In genomic region chr4:140636312-140636996, GRCm38 (mm10) we compare ENCODE assay signal across 14 mouse cellular contexts. TPM values are rescaled to one million over a fixed set of nuclear protein-coding genes. Genes with fewer than 3 reads are reported as not detected.
A peak's percentile ranks its signal among the peaks of the same experiment; 100 is the strongest.
DNase-seq lines count a peak whose midpoint lies in the region; ATAC-seq and TF ChIP-seq lines count a peak whose summit lies in the region.
"Had no signal": no experiment of that assay in that cellular context is flagged by ENCODE, and none has a peak within 500 bp of the region (broad histone marks: within the 10 kb centered on the region; RNA-seq: fewer than 3 reads in every experiment).

No protein-coding gene starts in this region.

- H3K4me2 ChIP-seq in kidney, embryonic 16.5 days (replicated peaks; ENCODE audit: low read depth, low read length), result no peak overlapping the region
- H3K4me2 ChIP-seq in liver, postnatal 0 days (ENCODE audit: low read depth, low read length), result no peak overlapping the region
- H3K4me2 ChIP-seq: forebrain, embryonic 13.5 days had no signal

- no peak for DNase-seq in gastrocnemius, adult 2 months
- no peak for DNase-seq in gastrocnemius, postnatal 10 days
- peak; percentile 94 for DNase-seq in Patski (ENCODE audit: low read depth, low spot score)
- DNase-seq in liver, postnatal 0 days, result no peak
- DNase-seq in adipocyte (ENCODE audit: low spot score), result no peak
- DNase-seq in adrenal gland, adult (ENCODE audit: inconsistent age in 2 of 2, low spot score in 1 of 2), result no peak
- DNase-seq in MN1 (ENCODE audit: low spot score), result no peak
- DNase-seq: heart, adult 2 months; right cerebral cortex, postnatal 14 days; thymus, postnatal 4 days had no signal

- 0 out of 2 replicates have a peak, but pooled peaks cover 4% of the 10 kb centered on the region for H3K36me3 ChIP-seq in kidney, embryonic 16.5 days (ENCODE audit: insufficient read depth, low read length)
- H3K36me3 ChIP-seq in liver, postnatal 0 days (replicated peaks; ENCODE audit: insufficient read depth, low read length), result no peaks in the 10 kb centered on the region

- H3K9ac ChIP-seq in kidney, embryonic 16.5 days (replicated peaks; ENCODE audit: low read length), result no peak overlapping the region
- H3K9ac ChIP-seq in liver, postnatal 0 days (replicated peaks), result no peak overlapping the region
- H3K9ac ChIP-seq: forebrain, embryonic 13.5 days had no signal

- 35% methylated on average over 5 of the region's 5 CpGs for WGBS in kidney, embryonic 16.5 days
- WGBS in liver, postnatal 0 days (ENCODE audit: insufficient replicate concordance), result 60% methylated on average over 5 of the region's 5 CpGs

- H3K27ac ChIP-seq in gastrocnemius, adult 2 months, result peak overlapping the region; percentile 16; the same call in 1 of the 2 replicates
- peak overlapping the region; percentile 88 for H3K27ac ChIP-seq in kidney, embryonic 16.5 days (ENCODE audit: low read length)
- peak overlapping the region; percentile 41 for H3K27ac ChIP-seq in liver, postnatal 0 days (ENCODE audit: low read depth)
- H3K27ac ChIP-seq: forebrain, embryonic 13.5 days; heart, adult 2 months had no signal

- intact Hi-C loops in gastrocnemius, adult 2 months (cut with DNase I), result no loop called here

- peaks cover 59% of the 10 kb centered on the region for H3K4me1 ChIP-seq in kidney, embryonic 16.5 days (ENCODE audit: insufficient read depth, low read length)
- peaks cover 4% of the 10 kb centered on the region for H3K4me1 ChIP-seq in liver, postnatal 0 days (ENCODE audit: insufficient read depth)

- H3K9me3 ChIP-seq in kidney, embryonic 16.5 days (ENCODE audit: low read length), result no peaks in the 10 kb centered on the region
- no peaks in the 10 kb centered on the region for H3K9me3 ChIP-seq in liver, postnatal 0 days (ENCODE audit: low read length)
- H3K9me3 ChIP-seq: forebrain, embryonic 13.5 days; megakaryocyte, embryonic 14.5 days had no signal

- TF ChIP-seq EP300 in liver, postnatal 0 days (IDR thresholded peaks at IDR 0.05; ENCODE audit: low read depth), result no peak

- POLR2A ChIA-PET in Patski (lab: Charles Lee), result interaction anchor here (1.7 kb wide), 1 partner anchor 13 kb away, joined by 4 read pairs; no protein-coding TSS in a partner anchor

- in situ Hi-C loops in Patski (cut with MboI; ENCODE audit: low pct_unique_long_range_greater_than_20kb), result loop anchor here (25.0 kb wide), 2 partner anchors 1049 to 1499 kb away; partner anchors contain the start of gene Minos1

- ATAC-seq in Patski, result peak; percentile 40
- ATAC-seq in kidney, embryonic 16.5 days (ENCODE audit: low FRiP score, low TSS enrichment), result peak; percentile 78
- ATAC-seq in liver, postnatal 0 days, result peak; percentile 77
- ATAC-seq: forebrain, embryonic 13.5 days; hindbrain, embryonic 16.5 days had no signal

- CTCF ChIA-PET in Patski (lab: Charles Lee), result interaction anchor here (1.3 to 1.6 kb wide), 2 partner anchors 10 to 29 kb away, joined by 3 read pairs; no protein-coding TSS in a partner anchor

- no peaks in the 10 kb centered on the region for H3K27me3 ChIP-seq in Patski
- H3K27me3 ChIP-seq in kidney, embryonic 16.5 days (ENCODE audit: insufficient read depth, low read length), result no peaks in the 10 kb centered on the region
- no peaks in the 10 kb centered on the region for H3K27me3 ChIP-seq in liver, postnatal 0 days (ENCODE audit: insufficient read depth, low read length)
- H3K27me3 ChIP-seq: forebrain, embryonic 13.5 days had no signal

- no peak for TF ChIP-seq CTCF in gastrocnemius, adult 2 months (IDR thresholded peaks at IDR 0.05)
- no peak for TF ChIP-seq CTCF in Patski (IDR thresholded peaks at IDR 0.05)
- TF ChIP-seq CTCF in liver, postnatal 0 days (IDR thresholded peaks at IDR 0.05; ENCODE audit: low read depth), result no peak

- no peak overlapping the region for H3K4me3 ChIP-seq in gastrocnemius, adult 2 months
- H3K4me3 ChIP-seq in kidney, embryonic 16.5 days (ENCODE audit: low read length), result no peak overlapping the region
- no peak overlapping the region for H3K4me3 ChIP-seq in liver, postnatal 0 days (ENCODE audit: low read depth, low read length)
- H3K4me3 ChIP-seq: forebrain, embryonic 13.5 days; heart, adult 2 months; megakaryocyte, embryonic 14.5 days had no signal

RNA-seq across cellular contexts. Expression of gene Arhgef10l, which starts 29.4 kb away (rescaled TPM):
- total RNA-seq in gastrocnemius, adult 2 months (2021), result 10 to 100 TPM; 50.9 to 66.3 TPM
- 10 to 100 TPM; 50.3 to 53.7 TPM for total RNA-seq in gastrocnemius, postnatal 10 days (2021)
- 34.1 TPM for polyA plus RNA-seq in Patski (2021)
- polyA plus RNA-seq in kidney, embryonic 16.5 days (2015; fragmentation: Nextera tagmentation; extraction: Ambion mirVana), result 25.4 and 27.7 TPM in 2 replicates
- polyA plus RNA-seq in liver, postnatal 0 days (2015; fragmentation: Nextera tagmentation; extraction: Ambion mirVana), result 6.3 and 7.6 TPM in 2 replicates

Comparison
In these comparisons a context has a peak if more than half of its experiments do, and no peak if none do; other contexts are left out.
1. H3K27ac ChIP-seq: peak in every context shown above with its lines; median percentile 88 in kidney, embryonic 16.5 days; 41 in liver, postnatal 0 days; 16 in gastrocnemius, adult 2 months.